Mouse (Mus musculus) lung, postnatal 0 days (tissue): Measurements from ENCODE around the gene Fgg.

Source experiments
- CTCF ChIP-seq: IDR thresholded peaks from 2 replicates; pipeline ENCODE4 v1.5.1; 2016; ENCODE audit warnings: antibody characterized with exemption, mild to moderate bottlenecking
- EP300 ChIP-seq: IDR thresholded peaks from 2 replicates; pipeline ENCODE4 v1.6.1; 2016; ENCODE audit warnings: antibody characterized with exemption, mild to moderate bottlenecking, control low read depth

DNA sequence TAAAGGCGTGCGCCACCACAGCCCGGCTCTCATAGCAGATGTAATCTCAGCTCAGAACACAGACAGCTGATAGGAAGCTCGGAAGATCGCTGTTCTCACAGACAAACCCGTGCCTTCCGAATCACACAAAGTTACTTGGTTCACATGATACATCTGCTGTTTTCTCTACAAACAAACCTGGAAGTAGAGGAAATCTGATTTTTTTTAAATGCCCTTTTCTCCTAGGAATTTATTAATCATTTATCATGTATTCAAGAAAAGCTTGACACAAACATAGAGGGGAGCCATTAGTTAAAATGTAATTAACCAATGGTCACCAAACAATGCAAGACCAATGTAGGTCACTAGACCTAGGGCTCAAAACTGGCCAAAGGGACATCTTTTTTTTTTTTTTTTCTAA is 2.7 kb upstream of the Fgg start:
- TF ChIP-seq CTCF (no peak), EP300 (no peak)
